Mouse (Mus musculus): ENCODE measurements at regions not wholly inside any gene's neighbourhood (a gene's known extent, or its start where the extent isn't known, plus 50 kb on each side); places are given as distances from the start of the nearest gene placed in this dataset.
A peak's percentile ranks its signal among the peaks of the same experiment; 100 is the strongest.
"Not testable (repeated sequence)": the region's sequence is repeated elsewhere in the genome, so short reads cannot be mapped to it uniquely, and the experiment has no call there.

- no peak for DNase-seq (ENCODE audit: low read depth)
Observed at GRCm38 (mm10) chr2:39420696-39421095, 194.4 kb upstream of the Ppp6c start.

DNA sequence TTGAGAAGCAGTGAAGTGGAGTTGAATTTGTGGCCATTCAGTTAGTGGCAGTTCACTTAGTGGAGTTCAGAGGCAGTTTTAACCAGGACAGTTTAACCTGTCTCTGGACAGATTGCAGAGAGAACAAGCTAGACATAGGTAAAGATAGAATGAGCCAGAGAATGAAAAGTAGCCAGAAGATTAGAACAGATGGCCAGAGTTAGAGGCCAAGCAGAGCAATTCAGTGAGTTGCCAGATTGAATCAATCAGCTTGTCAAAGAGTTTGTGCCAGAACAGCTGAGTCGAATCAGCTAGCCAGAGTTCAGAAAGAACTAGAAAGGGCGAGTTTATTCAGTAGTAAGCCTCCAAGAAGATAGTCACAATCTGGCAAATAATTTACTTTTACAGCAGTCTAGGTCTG, 174.1 kb upstream of the Ppp6c start:
- DNase-seq (ENCODE audit: low read depth), result no peak

DNA sequence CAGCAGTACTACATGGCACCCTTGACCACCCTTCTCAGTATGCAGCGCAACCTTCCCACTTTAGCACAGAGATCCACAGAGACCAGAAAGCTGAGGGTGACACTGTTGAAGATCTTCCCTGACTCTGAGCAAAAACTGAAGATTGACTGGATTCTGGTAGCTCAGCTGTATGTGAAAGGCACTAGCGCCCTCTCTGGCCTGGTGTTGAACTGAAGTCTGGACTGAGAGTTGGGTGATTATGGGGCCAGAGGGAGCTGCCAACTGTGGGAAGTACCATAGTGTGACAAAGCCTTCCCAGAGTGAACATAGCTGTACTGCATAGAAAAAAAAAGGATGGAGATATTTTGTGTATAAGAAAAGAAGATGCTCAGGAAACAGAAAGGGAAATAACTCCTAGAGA, 173.3 kb upstream of the Ppp6c start:
- no peak for DNase-seq (ENCODE audit: low read depth)

GRCm38 (mm10) chr2:39394643-39395042, 168.4 kb upstream of the Ppp6c start:
- DNase-seq (ENCODE audit: low read depth), result no peak

- DNase-seq (ENCODE audit: low read depth), result no peak
Observed at GRCm38 (mm10) chr2:39377264-39377663, 151.0 kb upstream of the Ppp6c start.

- peak; percentile 38 for DNase-seq (ENCODE audit: low read depth)
Observed at GRCm38 (mm10) chr2:39373068-39373779, 147.0 kb upstream of the Ppp6c start.

DNA sequence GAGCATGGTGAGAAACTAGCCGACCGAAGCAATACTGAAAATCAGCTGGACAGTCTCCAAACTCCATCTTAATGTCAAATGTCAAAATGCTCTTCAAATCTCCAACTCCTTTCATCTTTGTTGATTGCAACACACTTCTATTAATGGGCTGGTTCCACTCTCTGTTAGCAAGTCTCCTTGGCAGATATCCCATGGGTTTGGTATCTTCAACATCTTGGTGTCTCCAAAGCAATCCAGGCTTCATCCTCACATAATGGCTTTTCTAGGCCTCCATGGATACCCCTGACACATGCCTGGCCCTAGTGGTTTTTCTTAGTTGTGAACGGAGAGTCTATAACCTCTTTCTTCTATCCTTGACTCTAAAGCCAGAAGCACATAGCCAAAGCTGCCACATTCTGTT, 118.0 kb upstream of the Ppp6c start:
- DNase-seq (ENCODE audit: low read depth), result no peak

DNA sequence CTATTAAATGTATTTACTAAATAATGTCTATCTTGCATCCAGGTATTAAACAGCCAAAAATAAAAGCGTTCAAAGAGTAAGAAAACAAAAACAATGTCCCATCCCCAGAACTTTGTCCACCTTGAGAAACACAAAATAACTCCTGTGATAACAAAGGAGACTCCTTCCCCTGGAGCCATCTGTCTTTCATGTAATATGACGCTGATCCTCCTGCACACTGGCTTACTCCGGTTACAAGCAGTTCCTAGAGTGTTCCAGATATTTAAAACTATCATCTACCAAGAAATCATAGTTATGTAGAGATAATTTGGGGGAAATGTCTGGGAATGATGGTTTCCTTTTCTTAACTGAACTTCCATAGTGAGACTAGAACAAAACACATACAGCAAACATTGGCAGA, 114.2 kb upstream of the Ppp6c start:
- DNase-seq (ENCODE audit: low read depth), result no peak

DNA sequence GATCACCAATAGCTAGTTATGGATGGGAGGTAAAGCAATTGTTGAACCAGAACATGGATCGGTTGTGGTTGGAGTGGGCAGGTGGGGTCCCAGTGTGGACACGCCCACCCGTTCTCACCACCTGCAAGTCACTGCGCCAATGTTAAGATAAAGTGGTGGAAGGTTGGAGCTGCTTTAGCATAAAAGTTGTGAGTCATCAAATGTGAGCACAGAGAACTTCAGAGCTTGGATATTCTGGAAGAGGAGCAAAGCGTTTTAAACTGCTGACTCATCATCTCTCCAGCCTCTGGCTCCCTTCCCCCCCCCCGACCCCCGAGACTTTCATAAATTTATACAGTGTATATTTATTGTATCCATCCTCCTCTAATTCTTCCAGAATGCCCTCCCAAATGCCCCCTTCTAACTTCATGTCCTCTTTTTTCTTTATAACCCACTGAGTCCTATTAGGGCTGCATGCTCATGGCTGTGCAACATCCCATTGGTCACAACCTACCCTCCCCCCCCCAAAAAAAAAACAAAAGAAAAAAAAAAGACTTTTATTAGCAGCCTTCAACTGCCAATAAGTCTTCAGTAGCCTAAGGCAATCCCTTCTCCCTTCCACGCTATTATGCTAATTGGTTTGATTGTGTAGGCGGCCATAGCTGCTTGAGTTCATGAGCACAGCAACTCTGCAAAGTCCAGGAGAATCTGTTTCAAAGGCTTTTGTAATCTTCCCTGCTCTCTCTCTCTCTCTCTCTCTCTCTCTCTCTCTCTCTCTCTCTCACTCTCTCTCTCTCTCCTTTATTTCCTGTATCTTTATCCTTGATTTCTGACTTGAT, 112.8 kb upstream of the Ppp6c start:
- DNase-seq (ENCODE audit: low read depth), result no peak

DNA sequence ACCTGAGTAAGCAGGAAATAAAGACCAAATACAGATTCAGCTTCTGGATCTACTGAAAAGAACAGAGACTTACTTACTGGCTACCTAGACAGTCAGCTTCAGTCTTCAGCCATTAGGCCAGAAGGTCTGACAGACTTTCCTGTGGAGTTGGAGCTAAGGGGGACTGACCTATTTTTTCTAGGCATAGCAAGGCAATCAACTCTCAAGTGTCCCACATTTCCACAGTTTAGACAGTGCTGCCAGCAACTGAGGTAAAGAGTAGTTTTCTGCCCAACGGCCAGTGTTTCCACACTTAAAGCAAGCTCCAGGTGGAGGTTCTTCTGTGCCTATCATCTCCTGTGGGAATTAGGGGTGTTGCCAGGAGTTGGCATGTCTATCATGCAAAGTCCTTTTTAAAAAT, 111.3 kb upstream of the Ppp6c start:
- no peak for DNase-seq (ENCODE audit: low read depth)

DNA sequence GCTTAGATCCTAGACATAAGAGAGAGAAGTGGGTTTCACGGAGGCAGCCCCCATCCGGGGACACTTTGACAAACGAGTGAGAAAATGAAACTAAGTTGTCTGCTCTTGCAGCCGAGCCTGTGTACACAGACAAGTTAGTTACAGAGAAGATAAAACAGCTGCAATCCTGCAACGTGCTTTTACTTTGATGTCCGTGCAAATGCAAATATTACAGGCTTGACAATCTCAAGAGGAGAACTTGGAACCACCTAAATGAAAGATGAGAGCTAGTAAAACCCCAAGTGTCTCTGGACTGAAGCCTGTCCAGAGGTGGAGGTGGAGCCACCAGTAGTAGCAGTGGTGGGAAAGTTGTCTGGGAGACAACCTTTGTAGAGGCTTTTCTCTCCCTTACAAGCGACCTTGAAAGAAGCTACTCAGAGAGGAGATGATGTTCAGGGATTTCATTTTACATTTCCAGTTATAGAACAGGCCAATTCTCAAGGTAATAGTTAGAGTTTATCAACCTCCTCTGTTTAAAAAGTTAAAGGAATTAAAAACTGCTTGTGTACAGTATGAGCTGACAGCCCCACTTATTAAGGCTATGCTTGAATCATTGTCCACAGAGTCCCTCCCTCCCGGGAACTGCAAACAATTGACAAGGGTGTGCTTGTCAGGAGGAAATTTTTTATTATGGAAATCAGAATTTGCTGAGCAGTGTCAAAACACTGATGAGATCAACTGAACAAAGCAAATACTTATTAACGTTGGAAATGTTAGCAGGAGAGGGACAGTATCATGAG, 99.7 kb upstream of the Ppp6c start:
- no peak for DNase-seq (ENCODE audit: low read depth)

DNA sequence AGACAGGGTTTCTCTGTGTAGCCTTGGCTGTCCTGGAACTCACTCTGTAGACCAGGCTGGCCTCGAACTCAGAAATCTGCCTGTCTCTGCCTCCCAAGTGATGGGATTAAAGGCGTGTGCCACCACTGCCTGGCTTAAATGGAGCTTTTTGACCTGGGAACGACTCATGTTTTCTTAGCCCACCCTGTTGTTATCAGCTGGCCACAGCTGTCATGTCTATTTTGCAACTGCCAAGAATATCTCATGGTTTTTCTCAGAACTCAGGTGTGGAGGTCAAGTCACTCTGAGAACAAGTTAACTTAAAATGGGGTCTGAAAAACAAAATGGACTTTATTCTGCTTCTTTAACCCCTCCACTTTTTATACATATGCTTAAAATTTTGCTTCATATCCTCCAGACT, 98.9 kb upstream of the Ppp6c start:
- not testable (repeated sequence) for DNase-seq (ENCODE audit: low read depth)

GRCm38 (mm10) chr2:39299798-39300382, 73.6 kb upstream of the Ppp6c start:
- DNase-seq (ENCODE audit: low read depth), result no peak

DNA sequence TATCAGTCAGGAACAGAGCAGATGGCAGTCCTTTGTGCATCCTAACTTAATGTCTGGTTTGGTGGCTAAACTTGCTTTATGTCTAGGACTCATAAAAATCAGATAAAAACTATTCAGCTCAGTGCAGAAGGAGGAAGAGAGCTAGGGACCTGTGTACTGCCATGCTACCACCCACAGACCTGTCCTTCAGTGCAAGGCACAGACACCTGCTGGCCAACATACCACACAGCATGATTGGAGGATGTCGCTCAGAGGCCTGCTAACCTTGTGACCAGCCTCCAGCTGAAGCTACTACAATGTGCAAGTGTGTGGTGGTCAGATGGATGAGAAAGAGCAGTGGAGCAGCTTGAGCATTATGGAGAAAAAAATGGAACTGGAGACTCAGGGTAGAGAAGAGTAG, 73.0 kb upstream of the Ppp6c start:
- DNase-seq (ENCODE audit: low read depth), result no peak

GRCm38 (mm10) chr2:39295435-39295834, 69.2 kb upstream of the Ppp6c start:
- DNase-seq (ENCODE audit: low read depth), result no peak

- DNase-seq (ENCODE audit: low read depth), result no peak
Observed at GRCm38 (mm10) chr2:39278218-39278617, 52.0 kb upstream of the Ppp6c start.

Data from gonadal fat pad, adult 2 months (tissue).